Comparison of ENCODE assay signal across 17 mouse cellular contexts in genomic region chr11:64327771-64328170, GRCm38 (mm10).
DNase-seq lines count a peak whose midpoint lies in the region.
"Had no signal": no experiment of that assay in that cellular context is flagged by ENCODE, and none has a peak within 500 bp of the region (broad histone marks: within the 10 kb centered on the region; RNA-seq: fewer than 3 reads in every experiment).

No protein-coding gene starts in this region.

- peak; percentile 51 for DNase-seq in Muller cell, postnatal 12 days (ENCODE audit: inconsistent ontology term)
- DNase-seq in retina, embryonic 14.5 days (ENCODE audit: low spot score): peak; percentile 44
- peak; percentile 72 for DNase-seq in retina, postnatal 1 day
- no peak for DNase-seq in cerebellum, adult 11 months
- DNase-seq in lung, postnatal 10 days: no peak
- DNase-seq in natural killer cell, adult 2 months (ENCODE audit: low spot score in 2 of 2): no peak
- DNase-seq: adrenal gland, adult 2 months; adrenal gland, adult 8-10 months; adrenal gland, postnatal 10 days; adrenal gland, postnatal 14 days; adrenal gland, postnatal 25 days; adrenal gland, postnatal 36 days; B cell, adult 2 months; cerebellum, adult 11-12 months; cerebellum, adult 18-20 months; cerebellum, adult 2 months; cerebellum, adult 8-10 months had no signal

Comparison
In these comparisons a context has a peak if more than half of its experiments do, and no peak if none do; other contexts are left out.
1. DNase-seq: peak in Muller cell, postnatal 12 days (single experiment), retina, embryonic 14.5 days (single experiment) and retina, postnatal 1 day (single experiment); none in cerebellum, adult 11 months (single experiment), lung, postnatal 10 days (single experiment) and natural killer cell, adult 2 months (0 of 2).